Mouse (Mus musculus) midbrain, embryonic 12.5 days (tissue): ENCODE measurements around the gene Ston2. TPM values are rescaled to one million over a fixed set of nuclear protein-coding genes. Genes with fewer than 3 reads are reported as not detected.

ENCODE experiments used
- ATAC-seq: fragments of 200-750 bp; cut with Nextera tagmentation; 2 replicates; pipeline ENCODE4 v1.8.0; 2017; ENCODE audit warnings: low read depth, moderate TSS enrichment, moderate library complexity; ENCODE audit not compliant: low FRiP score
- H3K27ac ChIP-seq: fragments of 300-500 bp; sonication (generic); replicated peaks from 2 replicates; pipeline ENCODE4 v1.5.1; 2016; ENCODE audit warnings: mild to moderate bottlenecking
- H3K27me3 ChIP-seq: fragments of 300-500 bp; sonication (generic); 2 replicates; pipeline ENCODE4 v1.6.1; 2016; ENCODE audit warnings: mild to moderate bottlenecking
- H3K36me3 ChIP-seq: fragments of 300-500 bp; sonication (generic); 2 replicates; pipeline ENCODE4 v1.6.1; 2016
- H3K4me1 ChIP-seq: fragments of 300-500 bp; sonication (generic); 2 replicates; pipeline ENCODE4 v1.6.1; 2016
- H3K4me2 ChIP-seq: fragments of 300-500 bp; sonication (generic); replicated peaks from 2 replicates; pipeline ENCODE4 v1.6.1; 2016; ENCODE audit warnings: mild to moderate bottlenecking, moderate library complexity
- H3K4me3 ChIP-seq: fragments of 300-500 bp; sonication (generic); 2 replicates; pipeline ENCODE4 v1.5.1; 2016; ENCODE audit warnings: mild to moderate bottlenecking
- H3K9ac ChIP-seq: fragments of 300-500 bp; sonication (generic); replicated peaks from 2 replicates; pipeline ENCODE4 v1.6.1; 2016; ENCODE audit warnings: mild to moderate bottlenecking, moderate library complexity
- H3K9me3 ChIP-seq: fragments of 300-500 bp; sonication (generic); 2 replicates; pipeline ENCODE4 v1.6.1; 2016; ENCODE audit warnings: mild to moderate bottlenecking
- WGBS: fragments of 180-500 bp; shearing (Covaris S2); methylation state at CpG from one replicate; pipeline ENCODE4 v1.1.7; 2016; 5-methylcytosine and 5-hydroxymethylcytosine counted together
- polyA plus RNA-seq: library from polyadenylated mRNA; unstranded; fragments of >200 nt; fragmentation: Nextera tagmentation; extraction: Ambion mirVana; gene quantifications from 2 replicates; pipeline ENCODE4 v1.2.1, GENCODE M21; 2016

Gene Ston2
- polyA plus RNA-seq: 6.0 and 8.0 TPM in 2 replicates

DNA sequence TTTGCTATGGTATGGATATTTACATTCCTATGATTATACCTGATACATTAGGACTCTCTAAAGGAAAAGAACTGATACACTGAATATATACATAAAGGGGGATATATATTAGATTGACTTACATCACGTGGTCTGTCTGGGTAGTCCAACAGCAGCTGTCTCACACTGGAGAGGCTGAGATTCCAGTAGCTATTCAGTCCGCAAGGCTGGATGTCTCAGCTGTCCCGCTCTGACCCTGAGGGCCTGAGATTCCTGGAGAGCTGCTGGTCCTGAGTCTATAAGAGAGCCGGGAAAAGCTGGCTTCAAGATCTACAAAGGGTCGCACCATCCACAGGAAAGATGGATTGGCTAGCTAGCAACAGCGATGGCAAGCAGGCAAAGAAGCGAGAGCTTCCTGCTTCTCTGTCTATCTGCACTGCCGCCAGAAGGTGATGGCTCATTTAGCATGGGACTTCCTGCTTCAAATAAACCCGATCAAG lies at the start of gene Ston2:
Gene Ston2, minus strand, starts transcription at position 429 of the 479 bp plus-strand sequence.
- Histone ChIP-seq H3K27me3 (no peaks in the 10 kb centered on the region), H3K4me3 (no peak within 1 kb of the TSS), H3K9ac (no peak within 1 kb of the TSS), H3K4me2 (no peak within 1 kb of the TSS), H3K27ac (no peak within 1 kb of the TSS), H3K9me3 (no peaks in the 10 kb centered on the region), H3K36me3 (no peaks in the 10 kb centered on the region), H3K4me1 (no peaks in the 10 kb centered on the region)
- WGBS: 91% methylated on average over 9 of the region's 9 CpGs
- no peak for ATAC-seq

DNA sequence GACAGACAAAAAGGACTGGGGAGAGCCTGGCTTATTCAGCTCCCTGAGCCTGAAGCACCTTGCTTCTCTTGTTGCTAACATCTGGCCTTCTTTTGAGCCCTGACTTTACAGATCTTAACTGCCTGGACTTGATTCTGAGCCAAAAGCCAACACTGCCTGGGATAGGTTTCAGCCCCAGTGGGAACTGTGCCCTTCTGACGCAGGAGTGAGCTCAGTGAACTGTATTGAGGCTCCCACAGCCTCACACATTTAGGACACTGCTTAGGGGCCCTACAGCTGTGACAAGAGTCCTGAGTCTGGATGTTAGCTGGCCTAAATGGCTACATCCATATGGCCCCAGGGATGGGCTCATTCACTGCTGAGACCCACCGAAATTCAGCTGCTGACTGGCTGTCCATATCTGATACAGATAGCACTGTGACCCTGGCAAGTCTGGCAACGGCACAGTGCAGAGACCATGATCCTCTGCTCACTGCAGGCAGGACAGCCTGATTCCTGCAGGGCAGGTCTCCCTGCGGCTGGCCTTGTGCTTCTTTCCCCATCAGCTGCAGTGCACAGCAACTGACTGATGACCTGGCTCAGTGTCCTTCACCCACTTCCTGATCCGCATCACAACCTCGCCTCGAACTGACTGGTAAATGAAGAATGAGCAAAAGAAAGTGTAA lies 49.3 kb upstream of the Ston2 start:
- H3K4me3 ChIP-seq: no peak overlapping the region
- peaks cover 89% of the 10 kb centered on the region for H3K36me3 ChIP-seq
- H3K9me3 ChIP-seq: no peaks in the 10 kb centered on the region
- no peak for ATAC-seq
- WGBS: 90% methylated on average over 7 of the region's 7 CpGs
- H3K4me2 ChIP-seq: no peak overlapping the region
- H3K27ac ChIP-seq: no peak overlapping the region
- no peaks in the 10 kb centered on the region for H3K27me3 ChIP-seq
- no peaks in the 10 kb centered on the region for H3K4me1 ChIP-seq
- H3K9ac ChIP-seq: no peak overlapping the region

DNA sequence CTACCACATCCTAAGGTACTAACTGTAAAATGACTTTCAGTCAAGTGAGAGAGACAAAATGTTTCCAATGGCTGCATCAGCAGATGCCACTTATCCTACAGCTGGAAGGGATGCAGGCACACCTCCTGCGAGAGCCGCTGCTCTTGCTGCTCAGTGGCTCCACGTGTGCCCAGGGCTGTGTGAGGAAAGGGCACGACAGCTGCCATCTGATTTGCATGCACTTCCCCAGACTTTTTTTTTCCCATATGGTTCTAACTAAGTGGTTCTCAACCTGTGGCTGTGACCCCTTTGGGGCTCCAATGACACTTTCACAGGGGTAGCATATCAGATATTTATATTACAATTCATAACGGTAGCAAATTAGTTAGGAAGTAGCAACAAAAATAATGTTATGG lies 45.7 kb upstream of the Ston2 start:
- Histone ChIP-seq H3K36me3 (peaks cover 79% of the 10 kb centered on the region), H3K4me2 (no peak overlapping the region), H3K4me3 (no peak overlapping the region), H3K4me1 (no peaks in the 10 kb centered on the region), H3K9ac (no peak overlapping the region), H3K27me3 (no peaks in the 10 kb centered on the region), H3K9me3 (no peaks in the 10 kb centered on the region), H3K27ac (no peak overlapping the region)
- no peak for ATAC-seq
- WGBS: 75% methylated on average over 5 of the region's 5 CpGs

DNA sequence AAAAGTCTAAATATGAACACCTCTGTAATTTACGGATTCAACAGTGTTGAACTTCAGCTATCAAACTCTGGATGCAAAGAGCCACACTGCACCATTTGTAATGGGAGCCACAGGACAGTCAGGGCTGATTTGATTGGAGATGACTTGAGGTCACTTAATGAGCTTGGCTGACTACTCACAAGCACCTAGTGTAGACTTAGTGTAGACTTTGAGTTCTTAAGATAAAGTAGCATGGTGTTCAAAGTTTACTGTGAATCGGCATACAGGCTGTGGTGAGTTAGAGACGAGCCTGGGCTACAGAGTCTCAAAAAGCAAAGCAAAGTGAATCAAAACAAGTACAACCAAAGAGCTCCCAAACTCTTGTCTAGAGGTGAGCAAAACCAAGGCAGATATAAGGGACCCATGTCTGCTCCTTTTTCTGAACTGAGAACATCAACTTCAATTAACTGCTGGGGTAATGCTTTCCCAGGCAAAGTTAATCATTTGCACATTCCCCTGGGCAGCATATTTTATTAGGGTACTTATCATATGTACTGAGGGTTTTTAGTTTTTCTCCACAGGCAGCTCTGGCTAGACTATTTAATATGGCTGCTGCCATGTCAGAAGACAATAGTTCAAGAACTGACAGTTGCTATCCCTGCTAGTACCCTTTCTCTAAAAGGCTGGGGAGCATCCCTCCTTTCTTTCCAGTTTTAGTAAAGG lies 45.2 kb upstream of the Ston2 start:
- Histone ChIP-seq H3K9me3 (no peaks in the 10 kb centered on the region), H3K9ac (no peak overlapping the region), H3K4me3 (no peak overlapping the region), H3K4me2 (no peak overlapping the region), H3K4me1 (no peaks in the 10 kb centered on the region), H3K27me3 (no peaks in the 10 kb centered on the region), H3K36me3 (peaks cover 76% of the 10 kb centered on the region), H3K27ac (no peak overlapping the region)
- ATAC-seq: no peak
- WGBS: 90% methylated on average over 3 of the region's 3 CpGs

DNA sequence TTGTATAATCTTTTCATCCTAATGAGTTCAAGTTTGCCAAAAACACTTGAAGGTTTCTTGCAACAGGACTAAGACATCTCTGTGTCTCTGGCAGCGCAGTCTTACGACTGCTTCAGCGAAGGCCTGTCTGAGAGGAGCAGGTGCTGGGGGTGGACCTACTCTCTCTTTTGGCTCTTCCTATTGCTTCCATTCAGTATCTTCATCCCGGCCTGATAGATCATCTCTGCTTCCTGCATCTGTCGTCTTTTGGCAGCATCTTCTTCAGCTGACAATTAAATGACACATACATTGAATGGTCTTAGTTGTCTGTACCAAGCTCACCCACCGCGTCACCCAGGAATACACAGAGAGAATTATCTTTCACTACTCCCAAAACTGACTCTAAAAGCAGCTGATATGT lies 43.2 kb upstream of the Ston2 start:
- Histone ChIP-seq H3K4me2 (no peak overlapping the region), H3K9me3 (no peaks in the 10 kb centered on the region), H3K36me3 (peaks cover 66% of the 10 kb centered on the region), H3K27me3 (no peaks in the 10 kb centered on the region), H3K27ac (no peak overlapping the region), H3K4me1 (no peaks in the 10 kb centered on the region), H3K4me3 (no peak overlapping the region), H3K9ac (no peak overlapping the region)
- 93% methylated on average over 7 of the region's 7 CpGs for WGBS
- no peak for ATAC-seq

DNA sequence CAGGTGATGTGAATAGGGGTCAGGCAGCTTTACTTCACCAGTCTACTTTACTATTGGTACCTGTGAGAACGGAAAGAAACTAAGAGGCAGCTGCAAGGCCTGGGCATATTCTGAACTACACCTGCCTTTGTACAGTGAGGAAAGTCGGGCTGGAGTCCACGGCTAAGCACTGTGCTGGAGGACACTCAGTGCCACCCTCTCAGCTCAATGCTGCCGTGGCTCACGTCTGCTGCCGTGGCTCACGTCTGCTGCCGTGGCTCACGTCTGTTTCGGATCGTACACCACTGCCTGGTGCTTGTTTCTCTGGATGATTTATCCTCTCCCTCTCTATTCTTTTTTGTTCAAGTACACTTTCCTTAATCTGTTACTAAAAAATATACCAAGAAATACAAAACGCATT lies 32.3 kb upstream of the Ston2 start:
- WGBS: 95% methylated on average over 12 of the region's 12 CpGs
- ATAC-seq: no peak
- Histone ChIP-seq H3K27ac (no peak overlapping the region), H3K9ac (no peak overlapping the region), H3K36me3 (peaks cover 67% of the 10 kb centered on the region), H3K4me2 (no peak overlapping the region), H3K27me3 (no peaks in the 10 kb centered on the region), H3K4me1 (no peaks in the 10 kb centered on the region), H3K4me3 (no peak overlapping the region), H3K9me3 (no peaks in the 10 kb centered on the region)

DNA sequence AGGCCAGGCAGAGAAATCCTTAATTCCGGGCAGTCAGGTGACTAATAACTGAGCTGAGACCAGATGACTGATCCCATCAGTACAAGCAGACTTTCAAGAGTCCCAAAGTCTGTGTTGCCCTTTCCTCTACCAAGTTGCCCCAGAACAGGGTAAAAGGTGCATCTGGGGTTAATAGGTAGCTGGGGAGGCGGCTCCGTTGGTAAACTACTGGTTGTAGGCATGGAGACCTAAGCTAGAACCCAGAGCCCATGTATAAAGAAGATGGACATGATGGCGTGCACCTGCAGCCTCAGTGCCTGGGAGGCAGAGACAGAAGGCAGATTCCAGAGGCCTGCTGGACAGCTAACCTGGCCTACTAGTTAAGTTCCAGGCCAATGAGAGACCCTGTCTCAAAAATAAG lies 30.5 kb upstream of the Ston2 start:
- H3K4me1 ChIP-seq: no peaks in the 10 kb centered on the region
- WGBS: 96% methylated on average over 4 of the region's 4 CpGs
- H3K36me3 ChIP-seq: peaks cover 69% of the 10 kb centered on the region
- H3K9ac ChIP-seq: no peak overlapping the region
- ATAC-seq: no peak
- no peak overlapping the region for H3K4me2 ChIP-seq
- no peak overlapping the region for H3K27ac ChIP-seq
- H3K27me3 ChIP-seq: no peaks in the 10 kb centered on the region
- H3K4me3 ChIP-seq: no peak overlapping the region
- H3K9me3 ChIP-seq: no peaks in the 10 kb centered on the region

DNA sequence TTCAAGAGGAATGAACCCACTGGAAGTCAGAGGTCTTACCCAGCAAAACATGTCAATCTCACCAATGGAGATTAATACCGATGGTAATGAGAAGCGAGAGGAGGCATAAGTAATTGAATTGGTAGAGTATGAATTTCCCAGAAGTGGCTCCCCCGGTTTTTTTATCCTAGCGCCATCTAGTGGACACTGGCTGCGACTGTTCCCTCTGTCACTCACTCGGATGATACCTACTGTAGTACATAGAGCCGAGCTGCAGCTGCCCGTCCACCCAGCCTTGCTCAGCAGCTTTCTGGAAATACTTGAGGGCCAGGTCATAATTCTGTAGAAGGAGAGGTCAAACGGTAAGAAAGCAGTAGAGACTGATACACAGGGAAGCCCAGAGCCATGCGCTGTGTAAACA lies 27.8 kb upstream of the Ston2 start:
- H3K9ac ChIP-seq: no peak overlapping the region
- no peaks in the 10 kb centered on the region for H3K4me1 ChIP-seq
- H3K27ac ChIP-seq: no peak overlapping the region
- peak; percentile 78 for ATAC-seq
- no peak overlapping the region for H3K4me2 ChIP-seq
- H3K4me3 ChIP-seq: no peak overlapping the region
- no peaks in the 10 kb centered on the region for H3K9me3 ChIP-seq
- WGBS: 28% methylated on average over 10 of the region's 10 CpGs
- peaks cover 79% of the 10 kb centered on the region for H3K36me3 ChIP-seq
- no peaks in the 10 kb centered on the region for H3K27me3 ChIP-seq

DNA sequence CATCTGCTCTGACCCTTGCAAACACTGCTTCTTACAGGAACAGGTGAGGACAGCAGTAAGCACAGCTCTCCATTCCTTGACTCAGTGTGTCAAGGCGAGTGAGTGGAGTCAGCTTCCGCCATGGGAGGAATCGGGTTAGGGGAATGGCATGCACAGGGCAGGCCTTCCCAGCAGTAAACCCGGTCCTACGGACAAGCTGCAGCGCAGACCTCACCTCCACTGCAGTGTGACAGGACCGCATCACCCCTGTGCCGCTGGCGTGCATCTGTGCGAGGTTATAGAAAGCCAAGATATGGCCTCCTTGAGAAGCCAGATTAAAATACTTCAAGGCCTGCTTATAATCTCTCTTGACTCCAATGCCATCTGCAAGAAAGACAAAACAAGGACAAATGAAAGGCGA lies 27.4 kb upstream of the Ston2 start:
- Histone ChIP-seq H3K9ac (no peak overlapping the region), H3K9me3 (no peaks in the 10 kb centered on the region), H3K27me3 (no peaks in the 10 kb centered on the region), H3K36me3 (peaks cover 82% of the 10 kb centered on the region), H3K4me1 (no peaks in the 10 kb centered on the region), H3K4me2 (no peak overlapping the region), H3K4me3 (no peak overlapping the region), H3K27ac (no peak overlapping the region)
- 0 out of 2 replicates have a peak, but pooled peaks have one; percentile 41 for ATAC-seq
- WGBS: 92% methylated on average over 11 of the region's 11 CpGs

DNA sequence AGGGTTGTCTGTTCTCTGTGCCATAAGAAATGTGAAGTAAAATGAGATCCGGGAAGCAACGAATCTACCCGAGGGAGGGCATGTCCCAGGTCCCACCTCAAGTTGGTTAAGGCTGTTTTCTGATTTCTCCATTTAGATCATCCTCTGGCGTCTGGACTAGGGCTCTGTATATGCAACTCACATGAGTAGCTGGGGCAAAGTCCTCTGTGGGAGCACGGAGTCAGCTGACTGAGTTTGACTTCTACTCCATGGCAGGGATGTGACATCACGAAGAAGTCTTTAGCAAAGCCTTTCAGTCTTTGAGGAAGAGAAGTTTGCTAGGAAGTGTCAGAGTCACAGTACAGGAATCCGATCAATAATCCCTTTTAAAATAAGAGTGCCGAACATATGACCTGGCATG lies 20.7 kb upstream of the Ston2 start:
- H3K4me2 ChIP-seq: no peak overlapping the region
- no peak for ATAC-seq
- no peak overlapping the region for H3K9ac ChIP-seq
- H3K9me3 ChIP-seq: no peaks in the 10 kb centered on the region
- 92% methylated on average over 8 of the region's 8 CpGs for WGBS
- no peak overlapping the region for H3K4me3 ChIP-seq
- peaks cover 60% of the 10 kb centered on the region for H3K36me3 ChIP-seq
- no peaks in the 10 kb centered on the region for H3K27me3 ChIP-seq
- H3K4me1 ChIP-seq: no peaks in the 10 kb centered on the region
- no peak overlapping the region for H3K27ac ChIP-seq

DNA sequence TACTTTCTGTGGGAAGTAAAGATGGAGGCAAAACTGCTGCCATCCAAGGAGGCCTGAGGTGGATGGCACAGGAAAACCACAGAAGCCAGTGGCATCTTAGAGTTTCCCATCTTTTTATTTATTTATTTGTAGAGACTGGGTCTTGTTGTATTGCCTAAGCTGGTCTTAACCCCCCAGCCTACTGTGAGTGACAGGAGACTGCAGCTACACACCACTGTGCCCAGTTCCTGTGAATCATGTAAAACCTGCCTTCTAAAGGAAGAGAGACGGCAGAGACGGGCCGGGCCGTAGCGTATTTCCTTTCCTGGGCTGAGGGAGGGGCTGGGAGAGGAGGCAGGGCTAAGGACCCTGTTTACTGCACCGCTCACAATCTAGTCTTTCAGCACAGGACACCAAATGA lies 19.6 kb upstream of the Ston2 start:
- Histone ChIP-seq H3K4me3 (no peak overlapping the region), H3K36me3 (peaks cover 49% of the 10 kb centered on the region)
- WGBS: 94% methylated on average over 6 of the region's 6 CpGs

DNA sequence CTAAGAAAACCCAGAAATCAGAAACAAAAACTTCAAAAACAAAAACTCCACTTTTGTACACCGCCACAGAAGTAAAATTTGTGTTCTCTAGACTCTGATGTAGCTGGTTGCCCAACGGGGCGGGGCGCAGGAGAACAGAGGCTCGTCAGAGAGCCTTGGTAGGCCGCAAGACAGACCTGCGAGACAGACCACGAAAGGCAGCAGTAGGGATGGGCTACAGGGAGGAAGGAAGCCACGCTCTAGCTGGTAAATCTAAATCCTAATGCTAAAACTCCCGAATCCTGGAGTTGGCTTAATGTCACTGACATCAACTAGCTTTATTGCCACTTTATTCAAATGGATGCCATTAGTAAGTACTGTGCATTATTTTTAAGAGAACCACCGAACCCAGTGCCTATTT lies 18.9 kb upstream of the Ston2 start:
- H3K9me3 ChIP-seq: no peaks in the 10 kb centered on the region
- H3K4me3 ChIP-seq: no peak overlapping the region
- no peak overlapping the region for H3K9ac ChIP-seq
- no peak for ATAC-seq
- peaks cover 43% of the 10 kb centered on the region for H3K36me3 ChIP-seq
- H3K27ac ChIP-seq: no peak overlapping the region
- H3K27me3 ChIP-seq: no peaks in the 10 kb centered on the region
- 92% methylated on average over 11 of the region's 11 CpGs for WGBS
- H3K4me2 ChIP-seq: no peak overlapping the region
- no peaks in the 10 kb centered on the region for H3K4me1 ChIP-seq

More for the DNA sequence above, 19.6 kb upstream of the Ston2 start:
- no peak overlapping the region for H3K4me2 ChIP-seq
- H3K9ac ChIP-seq: no peak overlapping the region
- no peak overlapping the region for H3K27ac ChIP-seq
- no peak for ATAC-seq
- H3K27me3 ChIP-seq: no peaks in the 10 kb centered on the region
- no peaks in the 10 kb centered on the region for H3K4me1 ChIP-seq
- H3K9me3 ChIP-seq: no peaks in the 10 kb centered on the region
